Comparison of ENCODE assay signal across 10 mouse cellular contexts in the genomic region with DNA sequence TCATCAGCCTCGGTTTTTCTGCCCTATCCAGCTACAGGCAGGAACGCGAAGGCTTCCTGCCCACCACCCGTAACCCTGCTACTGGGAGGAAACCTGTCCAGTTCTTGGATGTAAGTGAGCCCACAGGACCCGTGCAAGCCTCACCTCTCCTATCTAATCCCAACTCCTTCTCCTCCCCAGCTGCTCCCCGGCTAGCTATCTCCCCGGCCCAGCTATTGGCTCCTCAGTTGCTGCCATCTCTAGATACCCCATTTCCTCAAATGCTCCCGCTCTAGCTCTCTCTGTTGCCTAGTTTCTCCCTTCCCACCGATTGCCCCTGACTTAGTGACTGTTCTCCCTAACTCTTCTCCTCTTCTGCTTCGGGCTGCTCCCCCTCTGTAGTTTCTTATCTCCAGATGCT. TPM values are rescaled to one million over a fixed set of nuclear protein-coding genes. Genes with fewer than 3 reads are reported as not detected.
DNase-seq lines count a peak whose midpoint lies in the region; ATAC-seq and TF ChIP-seq lines count a peak whose summit lies in the region.
"Had no signal": no experiment of that assay in that cellular context is flagged by ENCODE, and none has a peak within 500 bp of the region (broad histone marks: within the 10 kb centered on the region; RNA-seq: fewer than 3 reads in every experiment).

No protein-coding gene starts in this region.

- peak; percentile 86 for TF ChIP-seq EP300 in liver, embryonic 14.5 days (IDR thresholded peaks at IDR 0.05; ENCODE audit: low read depth)
- TF ChIP-seq EP300 in stomach, postnatal 0 days (optimal IDR thresholded peaks at IDR 0.05): no peak

- H3K27me3 ChIP-seq in heart, embryonic 13.5 days (replicated peaks): no peaks in the 10 kb centered on the region; the same call in 1 of the 2 replicates
- no peaks in the 10 kb centered on the region for H3K27me3 ChIP-seq in testis, adult 2 months (ENCODE audit: control insufficient read depth, insufficient read depth, low read length)
- no peaks in the 10 kb centered on the region for H3K27me3 ChIP-seq in liver, embryonic 14.5 days (ENCODE audit: control insufficient read depth, insufficient read depth, low read length)
- no peaks in the 10 kb centered on the region for H3K27me3 ChIP-seq in stomach, postnatal 0 days (ENCODE audit: control insufficient read depth, insufficient read depth, low read length)

- TF ChIP-seq CTCF in testis, adult 2 months (IDR thresholded peaks at IDR 0.05; ENCODE audit: control insufficient read depth, insufficient read depth, insufficient replicate concordance, low read depth, low read length): no peak
- no peak for TF ChIP-seq CTCF in liver, embryonic 14.5 days (IDR thresholded peaks at IDR 0.05; ENCODE audit: low read depth)
- TF ChIP-seq CTCF in stomach, postnatal 0 days (IDR thresholded peaks at IDR 0.05; ENCODE audit: low read depth): no peak

- intact Hi-C loops in heart, postnatal 14 days (cut with DNase I): no loop called here

- no peak for TF ChIP-seq POLR2A in testis, adult 2 months (IDR thresholded peaks at IDR 0.05; ENCODE audit: control insufficient read depth, low read depth, low read length)

- peak overlapping the region; percentile 53 for H3K9ac ChIP-seq in heart, embryonic 13.5 days
- peak overlapping the region; percentile 67 for H3K9ac ChIP-seq in liver, embryonic 14.5 days (replicated peaks)
- no peak overlapping the region for H3K9ac ChIP-seq in stomach, postnatal 0 days (ENCODE audit: low read length)

- peak overlapping the region; percentile 45 for H3K4me3 ChIP-seq in heart, embryonic 13.5 days
- H3K4me3 ChIP-seq in testis, adult 2 months (ENCODE audit: control insufficient read depth, low read depth, low read length): peak overlapping the region; percentile 21
- peak overlapping the region; percentile 67 to 89 for H3K4me3 ChIP-seq in liver, embryonic 14.5 days (ENCODE audit: insufficient read depth in 1 of 2, low read depth in 2 of 2, low read length in 2 of 2)
- H3K4me3 ChIP-seq in stomach, postnatal 0 days (ENCODE audit: low read depth, low read length): peak overlapping the region; percentile 2; the same call in 1 of the 2 replicates

- DNase-seq in heart, postnatal 14 days: no peak
- no peak for DNase-seq in testis, postnatal 14 days (ENCODE audit: low spot score)
- peak; percentile 62 to 66 (median 65) for DNase-seq in liver, embryonic 14.5 days (ENCODE audit: low read depth in 3 of 3, low spot score in 3 of 3)
- DNase-seq in stomach, postnatal 0 days (ENCODE audit: low spot score): no peak
- DNase-seq in embryo, embryonic 10.5 days (ENCODE audit: low spot score): no peak
- no peak for DNase-seq in embryo, embryonic 10 days (ENCODE audit: low spot score)
- DNase-seq: embryo, embryonic 11 days; lung, adult 2 months had no signal

- H3K4me2 ChIP-seq in heart, embryonic 13.5 days: peak overlapping the region; percentile 66
- peak overlapping the region; percentile 77 for H3K4me2 ChIP-seq in liver, embryonic 14.5 days (ENCODE audit: low read depth)
- H3K4me2 ChIP-seq in stomach, postnatal 0 days (replicated peaks; ENCODE audit: low read depth): peak overlapping the region; percentile 44

- no peak for ATAC-seq in heart, embryonic 13.5 days (ENCODE audit: extremely low read depth, insufficient number of reproducible peaks, low FRiP score, low TSS enrichment)
- ATAC-seq in liver, embryonic 14.5 days (ENCODE audit: insufficient read depth): peak; percentile 94
- no peak for ATAC-seq in stomach, postnatal 0 days (ENCODE audit: low FRiP score, low TSS enrichment)

- H3K27ac ChIP-seq in heart, embryonic 13.5 days (replicated peaks): no peak overlapping the region
- no peak overlapping the region for H3K27ac ChIP-seq in testis, adult 2 months (ENCODE audit: control insufficient read depth, insufficient read depth, low read depth, low read length)
- peak overlapping the region; percentile 75 for H3K27ac ChIP-seq in liver, embryonic 14.5 days
- no peak overlapping the region for H3K27ac ChIP-seq in stomach, postnatal 0 days (replicated peaks)

- WGBS in heart, embryonic 13.5 days: 19% methylated on average over 10 of the region's 10 CpGs
- 8% methylated on average over 10 of the region's 10 CpGs for WGBS in liver, embryonic 14.5 days (ENCODE audit: insufficient replicate concordance)
- 27% methylated on average over 10 of the region's 10 CpGs for WGBS in stomach, postnatal 0 days

- no peaks in the 10 kb centered on the region for H3K4me1 ChIP-seq in heart, embryonic 13.5 days
- no peaks in the 10 kb centered on the region; the same call in 1 of the 2 replicates for H3K4me1 ChIP-seq in testis, adult 2 months (ENCODE audit: control insufficient read depth, insufficient read depth, low read length)
- H3K4me1 ChIP-seq in liver, embryonic 14.5 days (replicated peaks; ENCODE audit: control insufficient read depth in 2 of 2, insufficient read depth in 2 of 2, low read length in 1 of 2): peaks cover 2 to 12% of the 10 kb centered on the region in 2 experiments; a peak in 3 of 4 replicates
- H3K4me1 ChIP-seq in stomach, postnatal 0 days (replicated peaks; ENCODE audit: control insufficient read depth, insufficient read depth): no peaks in the 10 kb centered on the region

- H3K9me3 ChIP-seq in heart, embryonic 13.5 days: no peaks in the 10 kb centered on the region
- no peaks in the 10 kb centered on the region for H3K9me3 ChIP-seq in liver, embryonic 14.5 days (ENCODE audit: control insufficient read depth, low read length)
- no peaks in the 10 kb centered on the region for H3K9me3 ChIP-seq in stomach, postnatal 0 days (ENCODE audit: control insufficient read depth, low read length)

- H3K36me3 ChIP-seq in heart, embryonic 13.5 days: no peaks in the 10 kb centered on the region
- no peaks in the 10 kb centered on the region for H3K36me3 ChIP-seq in testis, adult 2 months (ENCODE audit: control insufficient read depth, insufficient read depth, low read length)
- H3K36me3 ChIP-seq in liver, embryonic 14.5 days (replicated peaks; ENCODE audit: control insufficient read depth, insufficient read depth, low read depth): no peaks in the 10 kb centered on the region
- no peaks in the 10 kb centered on the region for H3K36me3 ChIP-seq in stomach, postnatal 0 days (ENCODE audit: control insufficient read depth, insufficient read depth, low read length)

RNA-seq across cellular contexts. Expression of gene Slc38a5, which starts 1.1 kb away (rescaled TPM):
- 24.1 and 24.6 TPM in 2 replicates for polyA plus RNA-seq in heart, embryonic 13.5 days (2015; fragmentation: Nextera tagmentation; extraction: Ambion mirVana)
- 1 to 10 TPM in 1 of 2 experiments, under 1 TPM in 1; 0.78 to 1.6 TPM for total RNA-seq in heart, postnatal 14 days (2021)
- polyA plus RNA-seq in testis, adult 2 months (2012; rRNA removed): 19.9 and 34.6 TPM in 2 replicates
- 45.7 and 54.8 TPM in 2 replicates for polyA plus RNA-seq in liver, embryonic 14.5 days (2012; rRNA removed)
- polyA plus RNA-seq in liver, embryonic 14.5 days (2014; fragmentation: Nextera tagmentation; extraction: Ambion mirVana): 73.4 and 84.8 TPM in 2 replicates
- polyA plus RNA-seq in stomach, postnatal 0 days (2015; fragmentation: Nextera tagmentation; extraction: Ambion mirVana): 5.2 and 6.4 TPM in 2 replicates

RNA-seq across cellular contexts. Expression of gene Ftsj1, which starts 19.8 kb away (rescaled TPM):
- polyA plus RNA-seq in heart, embryonic 13.5 days (2015; fragmentation: Nextera tagmentation; extraction: Ambion mirVana): 23.8 and 27.5 TPM in 2 replicates
- total RNA-seq in heart, postnatal 14 days (2021): 10 to 100 TPM in 1 of 2 experiments, 1 to 10 TPM in 1; 9.8 to 12.7 TPM
- 4.9 and 5.5 TPM in 2 replicates for polyA plus RNA-seq in testis, adult 2 months (2012; rRNA removed)
- polyA plus RNA-seq in liver, embryonic 14.5 days (2012; rRNA removed): 23.9 and 27.1 TPM in 2 replicates
- 35.2 and 37.5 TPM in 2 replicates for polyA plus RNA-seq in liver, embryonic 14.5 days (2014; fragmentation: Nextera tagmentation; extraction: Ambion mirVana)
- polyA plus RNA-seq in stomach, postnatal 0 days (2015; fragmentation: Nextera tagmentation; extraction: Ambion mirVana): 19.9 and 20.3 TPM in 2 replicates

RNA-seq across cellular contexts. Expression of gene Ssxb10, which starts 55.2 kb away (rescaled TPM):
- polyA plus RNA-seq in heart, embryonic 13.5 days (2015; fragmentation: Nextera tagmentation; extraction: Ambion mirVana): not detected in 2 replicates
- not detected for total RNA-seq in heart, postnatal 14 days (2021)
- 0.17 TPM in 1 of 2 replicates, not detected in the other for polyA plus RNA-seq in testis, adult 2 months (2012; rRNA removed)
- not detected in 2 replicates for polyA plus RNA-seq in liver, embryonic 14.5 days (2012; rRNA removed)
- not detected in 2 replicates for polyA plus RNA-seq in liver, embryonic 14.5 days (2014; fragmentation: Nextera tagmentation; extraction: Ambion mirVana)
- not detected in 2 replicates for polyA plus RNA-seq in stomach, postnatal 0 days (2015; fragmentation: Nextera tagmentation; extraction: Ambion mirVana)
- polyA plus RNA-seq: lung, adult 2 months had no signal

Comparison
In these comparisons a context has a peak if more than half of its experiments do, and no peak if none do; other contexts are left out.
1. H3K4me3 ChIP-seq: peak in every context shown above with its lines; median percentile 78 in liver, embryonic 14.5 days; 45 in heart, embryonic 13.5 days; 21 in testis, adult 2 months; 2 in stomach, postnatal 0 days.
2. DNase-seq: peak in liver, embryonic 14.5 days (3 of 3); none in heart, postnatal 14 days (0 of 2), testis, postnatal 14 days (single experiment), stomach, postnatal 0 days (single experiment), embryo, embryonic 10.5 days (single experiment) and embryo, embryonic 10 days (single experiment).
3. Peak in every context shown above with its lines, with median percentiles within 50 percentile points of each other: H3K4me2 ChIP-seq.